Mouse (Mus musculus): ENCODE results near the gene Hist1h2bg. TPM values are rescaled to one million over a fixed set of nuclear protein-coding genes. Genes with fewer than 3 reads are reported as not detected.
"Not testable (repeated sequence)": the region's sequence is repeated elsewhere in the genome, so short reads cannot be mapped to it uniquely, and the experiment has no call there.

Hist1h2bg gene
- polyA plus RNA-seq, 1 experiment from 2014 or later = 4.3 TPM

DNA sequence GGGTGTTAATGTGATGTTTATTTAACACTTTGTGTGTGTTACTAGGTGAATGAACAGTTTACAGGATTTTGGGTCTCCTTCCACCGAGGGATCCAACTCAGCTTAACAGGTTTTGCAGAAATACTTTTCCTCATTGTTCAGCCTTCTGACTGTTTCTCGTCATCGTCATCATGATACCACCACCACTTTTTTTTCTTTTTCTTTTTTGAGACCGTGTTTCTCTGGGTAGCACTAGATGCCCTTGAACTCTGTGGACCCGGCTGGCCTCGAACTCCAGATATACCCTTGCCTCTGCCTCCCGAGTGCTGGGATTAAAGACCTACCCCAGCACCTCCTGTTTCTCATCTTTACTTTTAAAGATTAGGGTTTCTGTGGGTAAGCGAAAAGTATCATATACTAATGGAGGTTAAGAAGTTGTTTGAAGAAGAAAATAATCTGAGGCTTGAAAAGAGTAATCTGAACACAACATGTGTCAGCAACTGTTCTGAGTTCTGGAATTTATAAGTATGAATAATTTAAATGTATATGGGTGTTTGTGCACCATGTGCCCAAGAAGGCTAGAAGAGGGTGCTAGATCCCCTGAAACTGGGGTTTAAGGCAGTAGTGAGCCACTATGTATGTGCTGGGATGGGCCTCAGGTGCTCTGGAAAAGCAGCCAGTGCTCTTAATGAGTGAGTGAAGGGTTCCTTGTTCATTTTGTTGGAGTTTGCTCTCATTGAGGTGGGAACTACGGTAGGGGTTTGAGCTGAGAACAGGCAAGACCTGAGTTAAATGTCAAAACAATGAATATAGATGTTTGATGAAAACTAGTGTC, 38.7 kb upstream of the Hist1h2bg start:
- H3K27ac ChIP-seq = peak overlapping the region; percentile 92
- WGBS = 23% methylated on average over 9 of the region's 9 CpGs
- H3K4me2 ChIP-seq = peak overlapping the region; percentile 79
- H3K9ac ChIP-seq = peak overlapping the region; percentile 59; the same call in 1 of the 2 replicates
- no peaks in the 10 kb centered on the region for H3K9me3 ChIP-seq (replicated peaks)
- H3K27me3 ChIP-seq = no peaks in the 10 kb centered on the region
- H3K36me3 ChIP-seq = no peaks in the 10 kb centered on the region
- ATAC-seq (replicated peaks; ENCODE audit: insufficient number of reproducible peaks, insufficient read depth, low FRiP score, low read depth) = no peak
- peak overlapping the region; percentile 56 for H3K4me3 ChIP-seq
- peaks cover 44% of the 10 kb centered on the region for H3K4me1 ChIP-seq (replicated peaks)

DNA sequence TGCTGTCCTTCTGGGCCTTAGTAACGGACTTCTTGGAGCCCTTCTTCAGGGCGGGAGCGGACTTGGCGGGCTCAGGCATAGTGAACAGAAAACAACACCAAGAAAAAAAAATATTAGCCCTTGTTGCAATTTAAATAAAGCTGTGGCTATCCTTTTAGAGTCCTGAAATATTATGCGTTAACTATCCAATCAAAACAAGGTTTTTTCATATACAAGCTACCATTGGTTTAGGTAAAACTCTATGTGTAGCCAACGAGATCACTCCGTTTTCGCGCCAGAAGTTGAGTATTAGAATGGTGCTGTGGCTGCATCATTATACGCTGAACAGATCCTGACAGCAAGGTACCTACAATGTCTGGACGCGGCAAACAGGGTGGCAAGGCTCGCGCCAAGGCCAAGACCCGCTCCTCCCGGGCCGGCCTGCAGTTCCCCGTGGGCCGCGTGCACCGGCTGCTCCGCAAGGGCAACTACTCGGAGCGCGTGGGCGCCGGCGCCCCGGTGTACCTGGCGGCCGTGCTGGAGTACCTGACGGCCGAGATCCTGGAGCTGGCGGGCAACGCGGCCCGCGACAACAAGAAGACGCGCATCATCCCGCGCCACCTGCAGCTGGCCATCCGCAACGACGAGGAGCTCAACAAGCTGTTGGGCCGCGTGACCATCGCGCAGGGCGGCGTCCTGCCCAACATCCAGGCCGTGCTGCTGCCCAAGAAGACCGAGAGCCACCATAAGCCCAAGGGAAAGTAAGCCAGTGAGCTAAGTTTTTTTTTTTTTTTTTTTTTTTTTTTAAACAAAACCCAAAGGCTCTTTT, 37.4 kb upstream of the Hist1h2bg start, which contains the start of gene Hist1h2af:
Gene Hist1h2af, plus strand, starts transcription at position 347 of the 808 bp plus-strand sequence.
- Histone ChIP-seq H3K27ac (peak within 1 kb of the TSS; percentile 92), H3K4me1 (replicated peaks) (peaks cover 39% of the 10 kb centered on the region), H3K9ac (peak within 1 kb of the TSS; percentile 59), H3K4me3 (peak within 1 kb of the TSS; percentile 56), H3K4me2 (peak within 1 kb of the TSS; percentile 79)
- not testable (repeated sequence) for H3K36me3 ChIP-seq; H3K9me3 ChIP-seq (replicated peaks); ATAC-seq (replicated peaks; ENCODE audit: insufficient number of reproducible peaks, insufficient read depth, low FRiP score, low read depth); H3K27me3 ChIP-seq
- WGBS = under 1% methylated on average over 25 of the region's 53 CpGs

DNA sequence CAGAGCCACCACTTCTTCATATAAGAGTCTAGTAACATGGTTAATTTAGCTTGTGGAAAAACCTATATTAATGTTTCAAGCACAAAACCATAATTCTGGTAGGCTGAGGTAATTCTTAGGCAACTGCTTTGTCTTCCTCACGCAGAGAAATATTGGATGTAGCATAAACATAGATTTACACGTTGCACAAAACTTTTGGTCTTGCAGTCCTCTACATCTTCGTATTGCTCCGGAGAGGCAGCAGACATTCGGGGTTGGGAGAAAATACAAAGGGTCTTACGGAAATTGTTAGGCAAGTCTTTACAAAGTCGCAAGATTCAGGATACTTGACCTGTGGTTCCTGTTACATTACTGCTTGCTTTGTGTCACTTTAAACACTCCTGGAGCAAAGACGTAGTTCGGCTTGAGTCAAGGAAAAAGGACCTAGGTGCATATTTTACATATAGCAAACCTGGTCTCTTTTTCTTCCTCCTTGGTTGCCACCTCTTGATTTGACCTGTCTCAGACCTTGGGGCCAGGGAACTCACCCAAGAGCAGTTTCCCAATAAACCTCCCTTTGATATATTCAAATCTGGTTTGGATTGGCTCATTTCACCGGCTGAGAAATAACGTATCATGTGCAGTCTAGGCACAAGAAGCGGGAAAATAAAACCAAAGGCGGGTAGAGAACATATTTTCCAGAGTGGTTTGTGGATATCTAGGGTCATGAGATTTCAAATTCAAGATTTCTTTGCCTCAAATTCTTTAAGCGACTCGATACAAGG, 36.6 kb upstream of the Hist1h2bg start:
- H3K27ac ChIP-seq = peak overlapping the region; percentile 92
- H3K4me2 ChIP-seq = peak overlapping the region; percentile 79
- H3K4me3 ChIP-seq = peak overlapping the region; percentile 56
- no peaks in the 10 kb centered on the region for H3K27me3 ChIP-seq
- H3K4me1 ChIP-seq (replicated peaks) = peaks cover 35% of the 10 kb centered on the region
- H3K9me3 ChIP-seq (replicated peaks) = no peaks in the 10 kb centered on the region
- ATAC-seq (replicated peaks; ENCODE audit: insufficient number of reproducible peaks, insufficient read depth, low FRiP score, low read depth) = no peak
- no peaks in the 10 kb centered on the region for H3K36me3 ChIP-seq
- H3K9ac ChIP-seq = peak overlapping the region; percentile 53
- 2% methylated on average over 15 of the region's 15 CpGs for WGBS

DNA sequence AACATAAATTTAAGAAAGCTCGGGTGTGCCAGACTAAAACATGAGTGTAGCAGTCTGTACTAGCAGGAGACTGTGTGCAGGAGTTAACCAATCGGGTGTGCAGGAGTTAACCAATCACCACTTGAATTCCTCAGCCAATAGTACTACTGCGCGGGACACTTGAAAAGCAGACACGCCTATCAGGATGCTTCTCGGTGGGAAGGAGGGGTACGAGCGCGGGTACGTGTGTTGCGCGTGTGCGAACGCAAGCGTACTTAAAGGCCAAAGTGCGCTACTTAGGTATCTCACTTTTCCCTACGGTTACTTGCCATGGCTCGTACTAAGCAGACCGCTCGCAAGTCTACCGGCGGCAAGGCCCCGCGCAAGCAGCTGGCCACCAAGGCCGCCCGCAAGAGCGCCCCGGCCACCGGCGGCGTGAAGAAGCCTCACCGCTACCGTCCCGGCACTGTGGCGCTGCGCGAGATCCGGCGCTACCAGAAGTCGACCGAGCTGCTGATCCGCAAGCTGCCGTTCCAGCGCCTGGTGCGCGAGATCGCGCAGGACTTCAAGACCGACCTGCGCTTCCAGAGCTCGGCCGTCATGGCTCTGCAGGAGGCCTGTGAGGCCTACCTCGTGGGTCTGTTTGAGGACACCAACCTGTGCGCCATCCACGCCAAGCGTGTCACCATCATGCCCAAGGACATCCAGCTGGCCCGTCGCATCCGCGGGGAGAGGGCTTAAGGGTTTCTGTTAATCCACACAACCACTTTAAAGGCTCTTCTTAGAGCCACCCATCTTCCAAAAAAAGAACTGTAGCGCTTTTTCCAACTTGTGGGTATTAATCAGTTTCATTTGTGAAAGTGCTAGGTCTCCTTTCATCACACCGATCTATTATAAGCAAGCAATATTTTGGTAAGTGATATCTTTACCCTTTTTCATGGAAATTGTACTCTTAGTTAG, 35.8 kb upstream of the Hist1h2bg start, which contains the start of gene Hist1h3g:
Gene Hist1h3g, plus strand, starts transcription at position 286 of the 939 bp plus-strand sequence.
- not testable (repeated sequence) for H3K9me3 ChIP-seq (replicated peaks); H3K27me3 ChIP-seq; H3K36me3 ChIP-seq
- H3K4me3 ChIP-seq = peak within 1 kb of the TSS; percentile 56
- under 1% methylated on average over 54 of the region's 62 CpGs for WGBS
- peak; percentile 86 for ATAC-seq (replicated peaks; ENCODE audit: insufficient number of reproducible peaks, insufficient read depth, low FRiP score, low read depth)
- H3K4me1 ChIP-seq (replicated peaks) = peaks cover 35% of the 10 kb centered on the region
- peak within 1 kb of the TSS; percentile 92 for H3K27ac ChIP-seq
- peak within 1 kb of the TSS; percentile 79 for H3K4me2 ChIP-seq
- peak within 1 kb of the TSS; percentile 56 for H3K9ac ChIP-seq

DNA sequence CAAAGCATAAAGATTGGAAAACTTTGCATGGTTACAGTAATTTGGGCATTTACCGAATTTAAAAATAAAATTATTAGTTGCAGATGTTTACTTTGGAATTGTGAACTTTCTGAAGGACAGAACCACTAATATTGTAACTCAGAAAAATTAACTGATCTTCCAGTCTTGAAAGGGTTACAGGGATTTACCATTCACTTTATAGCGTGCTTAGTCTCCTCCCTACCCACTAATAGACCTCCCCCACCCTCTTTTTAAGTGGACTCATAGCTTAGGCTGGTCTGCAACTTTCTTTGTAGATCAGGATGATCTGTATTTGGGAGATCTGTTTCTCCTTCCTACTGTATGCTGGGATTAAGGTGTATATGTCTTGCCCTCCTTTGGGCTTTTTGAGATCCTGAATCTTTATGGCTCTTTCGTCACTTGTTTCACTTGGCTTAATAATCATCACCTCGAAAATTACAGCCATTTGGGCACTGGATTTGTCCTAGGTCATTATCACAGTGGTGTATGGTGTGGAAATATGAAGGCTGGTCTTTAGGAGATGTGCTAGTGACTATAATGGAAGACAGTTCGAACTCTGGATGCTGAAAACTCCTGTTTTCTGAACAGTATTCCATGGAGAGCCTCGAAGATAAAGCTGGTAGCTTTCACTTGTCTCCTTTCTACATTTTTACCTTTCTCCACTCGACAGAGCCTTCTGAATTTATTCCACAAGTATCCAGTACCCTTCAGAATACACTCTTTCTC, 34.9 kb upstream of the Hist1h2bg start:
- Histone ChIP-seq H3K4me1 (replicated peaks) (peaks cover 35% of the 10 kb centered on the region), H3K9ac (peak overlapping the region; percentile 56), H3K36me3 (no peaks in the 10 kb centered on the region), H3K27me3 (no peaks in the 10 kb centered on the region), H3K9me3 (replicated peaks) (no peaks in the 10 kb centered on the region), H3K4me2 (peak overlapping the region; percentile 79), H3K27ac (peak overlapping the region; percentile 42; the same call in 1 of the 2 replicates), H3K4me3 (peak overlapping the region; percentile 56)
- WGBS = 21% methylated on average over 7 of the region's 7 CpGs
- ATAC-seq (replicated peaks; ENCODE audit: insufficient number of reproducible peaks, insufficient read depth, low FRiP score, low read depth) = no peak

DNA sequence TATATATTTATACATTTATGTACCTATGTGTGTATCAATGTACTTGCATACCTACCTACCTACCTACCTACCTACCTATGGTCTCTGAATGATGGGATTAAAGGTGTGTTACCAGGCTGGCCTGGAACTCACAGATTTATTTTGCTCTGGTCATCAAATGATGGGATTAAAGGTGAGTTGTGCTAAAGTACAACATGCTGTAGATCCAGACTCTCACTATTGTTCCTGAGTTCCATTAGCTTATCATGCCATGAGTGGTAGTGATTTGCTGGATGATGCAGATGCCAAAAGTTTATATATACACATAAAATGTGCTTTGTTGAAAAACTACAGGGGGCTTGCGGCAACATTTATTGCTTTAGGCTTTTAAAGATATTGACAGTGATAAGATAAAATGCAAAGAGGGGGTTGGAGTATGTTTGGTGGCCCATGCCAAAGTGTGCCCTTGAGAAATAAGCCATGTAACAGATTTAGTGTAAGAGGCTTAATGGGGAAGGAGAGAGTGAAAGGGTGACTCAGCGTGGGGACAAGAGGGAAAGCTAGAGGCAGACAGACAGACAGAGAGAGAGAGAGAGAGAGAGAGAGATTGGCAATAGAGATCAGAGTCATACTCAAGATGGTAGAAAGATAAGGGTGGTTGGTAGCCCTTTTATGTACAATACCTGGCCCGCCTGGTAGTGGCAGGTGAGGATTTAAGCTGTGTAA, 34.0 kb upstream of the Hist1h2bg start:
- WGBS = 73% methylated on average over 3 of the region's 3 CpGs
- H3K4me2 ChIP-seq = peak overlapping the region; percentile 79; the same call in 1 of the 2 replicates
- no peaks in the 10 kb centered on the region for H3K27me3 ChIP-seq
- no peaks in the 10 kb centered on the region for H3K36me3 ChIP-seq
- H3K4me3 ChIP-seq = no peak overlapping the region
- no peak for ATAC-seq (replicated peaks; ENCODE audit: insufficient number of reproducible peaks, insufficient read depth, low FRiP score, low read depth)
- H3K27ac ChIP-seq = no peak overlapping the region
- no peak overlapping the region for H3K9ac ChIP-seq
- peaks cover 30% of the 10 kb centered on the region for H3K4me1 ChIP-seq (replicated peaks)
- no peaks in the 10 kb centered on the region for H3K9me3 ChIP-seq (replicated peaks)

DNA sequence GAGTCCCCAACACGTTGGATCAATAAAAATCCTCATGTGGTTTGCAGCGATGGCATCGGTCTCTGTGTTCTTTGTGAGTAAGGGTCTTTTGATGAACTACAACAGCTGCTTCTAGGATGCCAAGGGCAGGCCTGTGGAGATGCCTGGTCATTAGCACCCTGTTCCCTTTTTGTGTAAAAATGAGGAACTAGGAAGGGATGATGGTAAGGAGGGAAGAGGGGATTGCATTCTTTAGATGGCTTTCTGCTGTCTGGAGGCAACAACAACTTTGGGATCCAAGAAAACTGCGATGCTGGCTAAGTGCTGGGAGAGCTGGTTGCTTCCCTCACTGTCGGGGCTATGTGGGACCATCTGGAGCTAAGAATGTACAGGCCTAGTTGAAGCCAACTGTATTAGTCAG, 32.9 kb upstream of the Hist1h2bg start:
- 77% methylated on average over 5 of the region's 5 CpGs for WGBS
- Histone ChIP-seq H3K4me1 (replicated peaks) (peaks cover 26% of the 10 kb centered on the region), H3K9ac (no peak overlapping the region), H3K27ac (no peak overlapping the region), H3K4me2 (no peak overlapping the region), H3K9me3 (replicated peaks) (no peaks in the 10 kb centered on the region), H3K4me3 (no peak overlapping the region), H3K27me3 (no peaks in the 10 kb centered on the region), H3K36me3 (no peaks in the 10 kb centered on the region)
- ATAC-seq (replicated peaks; ENCODE audit: insufficient number of reproducible peaks, insufficient read depth, low FRiP score, low read depth) = no peak

DNA sequence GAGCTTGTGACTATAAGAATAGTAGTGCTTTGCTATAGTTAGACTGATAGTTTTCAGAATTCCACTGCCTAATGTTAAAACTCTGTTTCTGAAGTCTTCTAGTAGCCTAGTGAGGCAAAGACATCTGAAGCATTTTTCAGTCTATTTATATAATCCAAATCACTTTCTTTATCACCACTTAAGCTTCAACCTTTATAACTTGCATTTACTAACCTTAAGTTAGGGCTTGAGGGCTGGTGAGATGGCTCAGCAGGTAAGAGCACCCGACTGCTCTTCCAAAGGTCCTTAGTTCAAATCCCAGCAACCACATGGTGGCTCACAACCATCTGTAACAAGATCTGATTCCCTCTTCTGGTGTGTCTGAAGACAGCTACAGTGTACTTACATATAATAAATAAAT, 31.4 kb upstream of the Hist1h2bg start:
- H3K4me3 ChIP-seq; H3K27ac ChIP-seq; H3K27me3 ChIP-seq; ATAC-seq (replicated peaks; ENCODE audit: insufficient number of reproducible peaks, insufficient read depth, low FRiP score, low read depth); H3K9me3 ChIP-seq (replicated peaks); H3K9ac ChIP-seq; H3K36me3 ChIP-seq; H3K4me2 ChIP-seq: not testable (repeated sequence)
- 47% methylated on average over 1 of the region's 1 CpGs for WGBS
- peaks cover 16% of the 10 kb centered on the region for H3K4me1 ChIP-seq (replicated peaks)

DNA sequence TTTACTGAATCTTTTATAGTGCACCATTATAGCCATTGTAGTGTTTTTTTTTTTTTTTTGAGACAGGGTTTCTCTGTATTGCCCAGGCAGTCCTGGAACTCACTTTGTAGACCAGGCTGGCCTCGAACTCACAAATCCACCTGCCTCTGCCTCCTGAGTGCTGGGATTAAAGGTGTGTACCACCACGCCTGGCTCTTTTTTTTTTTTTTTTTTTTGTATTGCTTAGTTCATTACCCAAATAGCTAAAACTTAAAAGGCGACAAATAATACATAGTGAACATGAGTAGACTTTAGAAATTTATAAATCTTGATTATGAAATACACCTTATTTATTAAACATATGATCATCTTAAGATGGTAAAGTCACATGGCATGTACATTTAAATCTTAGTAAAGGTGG, 29.7 kb upstream of the Hist1h2bg start:
- H3K9ac ChIP-seq = no peak overlapping the region
- no peaks in the 10 kb centered on the region for H3K36me3 ChIP-seq
- no peak overlapping the region for H3K4me3 ChIP-seq
- 74% methylated on average over 3 of the region's 3 CpGs for WGBS
- H3K27ac ChIP-seq = no peak overlapping the region
- ATAC-seq (replicated peaks; ENCODE audit: insufficient number of reproducible peaks, insufficient read depth, low FRiP score, low read depth) = no peak
- no peaks in the 10 kb centered on the region for H3K9me3 ChIP-seq (replicated peaks)
- H3K4me2 ChIP-seq = no peak overlapping the region
- H3K27me3 ChIP-seq = no peaks in the 10 kb centered on the region
- H3K4me1 ChIP-seq (replicated peaks) = peaks cover 11% of the 10 kb centered on the region
